Mouse (Mus musculus): ENCODE results near the gene Mxd4. TPM values are rescaled to one million over a fixed set of nuclear protein-coding genes. Genes with fewer than 3 reads are reported as not detected.

Mxd4 gene
- polyA plus RNA-seq, 1 experiment from 2014 or later = 32.0 TPM

Other genes with a start within 250 kb of the Mxd4 start
- gene Gm1673, start 204.3 kb downstream of the Mxd4 start, polyA plus RNA-seq (2015; fragmentation: Nextera tagmentation; extraction: Ambion mirVana) = 654 and 658 TPM in 2 replicates
- gene Nat8l, start 191.7 kb downstream of the Mxd4 start, polyA plus RNA-seq (2015; fragmentation: Nextera tagmentation; extraction: Ambion mirVana) = 4.4 and 4.6 TPM in 2 replicates
- 0.18 and 0.26 TPM in 2 replicates for gene Poln, start 18.3 kb downstream of the Mxd4 start, polyA plus RNA-seq (2015; fragmentation: Nextera tagmentation; extraction: Ambion mirVana)
- gene Haus3, start 18.2 kb downstream of the Mxd4 start, polyA plus RNA-seq (2015; fragmentation: Nextera tagmentation; extraction: Ambion mirVana) = 10.5 and 14.4 TPM in 2 replicates
- 4.0 and 4.9 TPM in 2 replicates for gene Zfyve28, start 100.7 kb upstream of the Mxd4 start, polyA plus RNA-seq (2015; fragmentation: Nextera tagmentation; extraction: Ambion mirVana)
- gene Cfap99, start 100.9 kb upstream of the Mxd4 start, polyA plus RNA-seq (2015; fragmentation: Nextera tagmentation; extraction: Ambion mirVana) = 0.10 and 0.16 TPM in 2 replicates
- 127 and 131 TPM in 2 replicates for gene Rnf4, start 148.6 kb upstream of the Mxd4 start, polyA plus RNA-seq (2015; fragmentation: Nextera tagmentation; extraction: Ambion mirVana)
- gene Fam193a, start 182.2 kb upstream of the Mxd4 start, polyA plus RNA-seq (2015; fragmentation: Nextera tagmentation; extraction: Ambion mirVana) = 14.1 and 15.8 TPM in 2 replicates

All from midbrain, embryonic 16.5 days (tissue).